Mouse (Mus musculus) urinary bladder, postnatal 4 days (tissue): ENCODE data around the gene Hs6st3.

Experiments used
- DNase-seq, 2 experiments: peaks; one replicate each; pipeline ENCODE4 v3.0.0; 2021 to 2022; ENCODE audit warnings: low spot score in 2 of 2

Gene Hs6st3

GRCm38 (mm10) chr14:119642874-119643273, 504.7 kb downstream of the Hs6st3 start:
- DNase-seq: no peak

- DNase-seq: no peak
Observed at GRCm38 (mm10) chr14:119643840-119644239, 505.7 kb downstream of the Hs6st3 start.

- DNase-seq: no peak
Observed at GRCm38 (mm10) chr14:119656936-119657335, 518.8 kb downstream of the Hs6st3 start.

- no peak for DNase-seq
Observed at GRCm38 (mm10) chr14:119665741-119666141, 527.6 kb downstream of the Hs6st3 start.

- no peak for DNase-seq
Observed at GRCm38 (mm10) chr14:119667421-119667820, 529.3 kb downstream of the Hs6st3 start.

DNA sequence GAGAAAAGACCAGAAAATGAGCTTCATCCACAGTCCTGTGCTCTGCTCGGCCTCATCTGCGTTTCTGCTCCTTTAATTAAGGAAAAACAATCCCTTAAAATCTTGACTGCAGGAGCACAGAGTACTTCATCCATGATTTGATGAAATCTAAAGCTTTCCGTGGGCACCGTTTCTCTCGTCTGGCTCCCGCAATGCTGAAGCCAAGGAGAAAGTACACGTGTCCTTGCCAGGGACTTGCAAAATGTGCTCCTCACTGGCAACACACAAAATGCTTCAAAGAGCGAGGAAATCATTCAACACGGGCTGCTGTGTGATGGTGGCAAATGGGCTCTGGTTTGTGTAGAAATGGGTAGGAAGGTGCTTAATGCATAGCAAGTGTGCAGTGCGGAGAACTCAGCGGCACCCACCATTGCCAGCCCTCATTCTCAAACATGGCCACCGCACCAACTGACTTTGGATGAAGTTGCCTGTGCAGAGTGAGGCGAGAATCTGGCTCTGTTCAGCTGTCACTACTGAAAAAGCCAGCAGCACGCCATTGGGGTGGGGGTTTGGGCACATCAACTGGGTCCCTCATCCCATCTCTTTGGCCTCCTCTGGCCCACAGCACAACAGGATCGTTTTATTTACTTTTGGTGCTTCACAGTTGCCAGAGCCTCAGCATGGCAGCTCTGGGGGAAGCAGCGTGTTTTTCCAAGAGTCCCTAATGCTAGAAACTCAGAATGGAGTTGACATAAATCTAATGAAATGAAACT, 532.9 kb downstream of the Hs6st3 start:
- no peak for DNase-seq

DNA sequence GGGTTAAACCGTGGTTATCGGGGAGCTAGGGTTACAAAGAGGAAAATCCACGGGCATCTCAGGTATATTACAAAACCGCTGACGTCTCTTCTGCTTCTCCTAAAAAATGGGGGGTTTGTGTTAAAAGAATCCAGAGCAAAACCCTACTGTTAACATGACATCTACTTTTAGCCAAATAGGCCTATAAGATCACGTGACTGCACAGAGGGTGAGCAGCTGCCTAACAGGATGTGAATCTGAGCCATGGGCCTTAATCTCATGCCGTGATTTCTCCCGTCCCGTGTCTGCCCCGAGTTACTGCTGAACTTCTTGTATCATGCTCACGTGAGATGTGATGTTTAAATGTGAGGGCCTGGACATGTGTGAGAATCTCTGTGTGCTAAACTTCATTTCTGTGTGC, 540.4 kb downstream of the Hs6st3 start:
- DNase-seq: no peak

DNA sequence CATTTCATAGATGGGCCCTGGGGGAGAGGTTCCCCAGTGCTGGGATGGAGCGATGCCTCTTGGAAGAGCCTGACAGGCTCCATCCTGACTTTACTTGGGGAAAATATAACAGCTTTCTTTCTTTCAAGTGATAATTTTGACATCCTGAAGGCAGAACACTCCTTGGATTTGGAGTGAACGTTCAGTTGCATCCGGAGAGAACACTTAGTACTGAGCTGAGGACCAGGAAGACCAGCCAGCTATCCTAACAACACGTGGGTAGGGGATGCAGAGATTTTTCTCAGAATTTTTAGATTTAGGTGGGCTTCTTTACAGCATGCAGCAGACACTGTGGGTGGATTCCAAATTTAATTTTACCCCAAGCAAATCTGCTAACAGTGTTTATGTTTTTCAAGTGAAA, 541.9 kb downstream of the Hs6st3 start:
- no peak for DNase-seq

DNA sequence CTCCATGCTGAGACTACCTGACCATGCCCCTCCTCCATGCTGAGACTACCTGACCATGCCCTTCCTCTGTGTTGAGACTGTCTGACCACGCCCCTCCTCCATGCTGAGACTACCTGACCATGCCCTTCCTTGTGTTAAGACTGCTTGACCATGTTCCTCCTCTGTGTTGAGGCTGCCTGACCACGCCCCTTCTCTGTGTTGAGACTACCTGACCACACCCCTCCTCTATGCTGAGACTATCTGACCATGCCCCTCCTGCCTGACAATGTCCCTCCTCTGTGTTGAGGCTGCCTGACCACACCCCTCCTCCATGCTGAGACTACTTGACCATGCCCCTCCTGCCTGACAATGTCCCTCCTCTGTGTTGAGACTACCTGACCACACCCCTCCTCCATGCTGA, 549.7 kb downstream of the Hs6st3 start:
- no peak for DNase-seq

DNA sequence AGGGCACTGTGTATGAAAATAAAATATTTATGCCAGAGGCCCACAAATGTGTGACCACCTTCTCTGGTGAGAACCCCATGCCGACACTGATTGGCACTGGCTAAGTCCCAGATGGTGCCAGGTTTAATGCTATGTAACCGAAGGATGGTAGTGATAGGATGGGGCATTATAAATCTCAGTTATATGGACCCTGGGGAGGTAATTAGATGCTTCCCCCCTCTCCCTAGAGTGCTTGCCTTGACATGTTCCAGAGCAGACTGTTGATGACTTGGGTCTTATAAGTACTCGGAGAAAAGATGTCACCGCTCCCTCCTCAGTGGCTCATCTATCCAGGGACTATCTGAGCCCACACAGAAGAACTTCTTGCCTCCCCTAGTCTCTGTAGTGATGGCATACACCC, 561.8 kb downstream of the Hs6st3 start:
- DNase-seq: no peak

- DNase-seq: no peak
Observed at GRCm38 (mm10) chr14:119714712-119715111, 576.6 kb downstream of the Hs6st3 start.

GRCm38 (mm10) chr14:119717323-119717722, 579.2 kb downstream of the Hs6st3 start:
- no peak for DNase-seq

- no peak for DNase-seq
Observed at GRCm38 (mm10) chr14:119725102-119725501, 587.0 kb downstream of the Hs6st3 start.

DNA sequence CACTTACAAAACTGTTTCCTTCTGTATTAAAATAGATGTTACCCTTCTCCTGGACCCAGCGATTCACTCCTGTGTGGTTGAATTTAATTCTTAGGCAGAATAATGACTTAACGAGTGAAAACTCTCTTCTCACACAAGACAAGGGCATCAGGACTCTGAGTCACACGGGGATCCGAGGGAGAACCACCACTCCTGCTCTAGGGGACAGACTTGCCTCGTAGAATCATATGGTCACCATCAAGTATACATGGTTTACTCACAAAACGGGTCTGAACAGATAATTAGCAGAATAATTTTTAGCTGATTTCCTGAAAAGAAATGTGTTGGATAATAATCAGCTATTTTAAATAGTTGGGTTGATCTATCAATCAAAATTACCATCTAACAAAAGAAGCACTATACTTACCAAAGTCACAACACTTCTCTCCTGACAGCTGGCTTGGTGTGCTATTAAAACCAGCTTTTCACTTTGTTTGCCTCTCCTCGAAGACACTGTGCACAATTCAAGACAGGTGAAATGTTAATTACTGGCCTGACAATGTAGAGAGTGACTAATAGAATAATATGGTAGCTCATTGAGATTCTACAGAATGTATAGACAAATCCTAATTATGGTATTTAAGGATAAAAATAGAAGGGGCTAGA, 593.4 kb downstream of the Hs6st3 start:
- no peak for DNase-seq

- no peak for DNase-seq
Observed at GRCm38 (mm10) chr14:119732219-119732618, 594.1 kb downstream of the Hs6st3 start.

DNA sequence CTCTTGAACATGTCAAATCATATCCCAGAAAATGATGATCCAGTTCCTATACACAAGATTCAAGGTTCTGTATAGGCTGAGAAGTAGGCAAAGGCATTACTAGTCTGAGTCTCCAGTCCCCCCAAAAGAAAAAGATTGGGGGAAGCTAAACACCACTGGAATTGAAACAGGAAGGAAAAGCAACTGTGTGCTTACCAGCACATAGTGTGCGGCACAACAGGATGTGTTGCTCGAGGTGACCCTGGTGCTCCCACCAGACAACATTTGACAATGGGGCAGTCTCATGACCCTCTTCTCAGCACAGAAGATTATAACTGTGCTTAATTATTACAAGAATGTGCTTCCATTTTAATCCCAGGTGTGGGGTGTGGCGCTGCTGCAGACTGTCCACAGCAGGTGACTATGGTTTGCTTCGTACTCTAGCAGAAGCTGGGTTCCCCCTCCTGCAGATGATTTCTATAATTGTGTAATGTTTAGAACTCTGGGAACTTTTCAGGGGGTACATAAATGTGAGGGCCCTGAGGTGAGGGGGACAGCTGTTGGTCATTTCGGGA, 599.3 kb downstream of the Hs6st3 start:
- no peak for DNase-seq

DNA sequence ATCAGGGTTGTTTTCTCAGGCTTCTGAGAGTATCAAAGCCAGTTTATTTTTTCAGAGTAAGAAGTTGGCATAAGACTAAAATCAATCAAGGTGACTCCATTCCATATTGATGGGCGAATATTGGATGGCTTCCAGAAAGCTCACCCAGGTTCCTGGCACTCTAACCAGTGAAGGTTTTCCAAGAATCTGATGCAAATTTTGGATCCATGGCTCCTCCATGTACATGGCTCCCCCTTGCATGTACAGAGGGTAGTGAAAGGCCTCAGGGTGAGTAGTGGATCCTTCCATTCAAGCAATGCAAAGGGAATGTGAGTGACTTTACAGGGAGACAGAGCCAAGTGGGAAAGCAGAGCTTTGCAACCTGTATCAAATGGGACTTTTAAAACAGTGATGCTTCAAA, 603.6 kb downstream of the Hs6st3 start:
- no peak for DNase-seq

- DNase-seq: no peak
Observed at GRCm38 (mm10) chr14:119761376-119761775, 623.2 kb downstream of the Hs6st3 start.

DNA sequence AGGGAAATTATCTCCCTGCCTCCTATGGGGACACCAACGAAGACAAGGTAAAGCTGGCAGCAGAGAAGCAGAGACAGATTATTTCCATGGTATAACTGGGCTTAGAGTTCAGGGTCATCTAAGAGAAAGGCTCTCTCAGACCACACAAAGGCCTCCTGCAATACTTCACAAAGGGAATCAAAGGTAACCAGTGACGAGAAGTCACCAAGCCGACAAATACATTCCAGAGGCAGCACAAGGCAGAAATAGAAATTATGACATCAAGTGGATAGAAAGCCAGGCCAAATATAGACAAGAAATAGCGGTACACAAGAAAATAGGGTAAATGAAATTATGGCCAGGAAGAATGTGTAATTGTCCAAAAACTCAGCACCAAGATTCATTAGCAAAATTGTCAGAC, 633.9 kb downstream of the Hs6st3 start:
- DNase-seq: no peak

DNA sequence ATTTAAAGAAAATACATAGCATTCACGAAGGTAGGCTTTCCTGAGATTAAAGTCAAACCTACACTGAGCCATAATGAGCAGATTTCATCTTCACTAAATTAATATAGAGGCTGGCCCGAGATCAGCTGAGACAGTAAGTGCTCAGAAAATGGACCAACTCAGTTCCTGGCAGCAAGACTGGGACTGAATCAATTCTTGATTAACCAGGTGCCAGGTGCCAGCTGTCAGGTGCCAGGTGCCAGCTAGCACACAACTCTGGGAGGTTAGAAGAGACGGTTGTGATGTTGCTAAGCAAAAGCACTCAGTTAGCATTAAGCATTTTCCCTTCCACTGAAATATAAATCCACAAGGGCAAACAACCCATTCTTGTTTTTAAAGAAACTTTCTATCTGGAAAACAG, 638.1 kb downstream of the Hs6st3 start:
- DNase-seq: no peak

DNA sequence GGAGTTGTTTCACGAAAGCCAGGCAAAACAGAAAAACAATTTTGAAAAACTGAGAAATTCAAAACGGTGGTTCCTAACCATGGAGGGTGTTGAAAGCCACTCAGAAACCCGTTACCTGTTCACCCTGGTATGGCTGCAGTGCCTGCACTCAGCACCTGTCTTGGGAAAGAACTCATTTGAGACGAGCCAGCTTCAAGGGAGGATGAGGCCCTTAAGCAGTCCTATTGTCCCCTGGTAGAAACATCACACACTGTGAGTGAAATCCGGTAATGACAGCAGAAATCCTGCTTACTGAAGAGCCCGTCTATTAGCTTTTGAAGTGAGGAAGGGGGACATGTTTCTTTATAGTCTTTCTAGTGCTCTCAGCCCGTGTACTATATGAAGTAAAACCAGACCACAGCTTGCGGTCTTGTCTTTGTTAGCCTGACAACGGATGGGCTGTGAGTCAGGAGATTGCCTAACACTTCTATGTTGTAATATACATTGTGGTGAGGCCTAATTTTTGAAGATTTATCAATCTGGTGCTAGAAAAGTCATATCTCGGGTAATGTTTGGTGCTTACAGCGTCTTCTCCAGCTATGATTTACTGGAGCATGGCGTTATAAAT, 641.9 kb downstream of the Hs6st3 start:
- DNase-seq: no peak

- no peak for DNase-seq
Observed at GRCm38 (mm10) chr14:119781111-119781510, 643.0 kb downstream of the Hs6st3 start.

- no peak for DNase-seq
Observed at GRCm38 (mm10) chr14:119789457-119789856, 651.3 kb downstream of the Hs6st3 start.
